Mouse (Mus musculus) stomach, embryonic 14.5 days (tissue): ENCODE measurements around the gene Thsd7b. TPM values are rescaled to one million over a fixed set of nuclear protein-coding genes. Genes with fewer than 3 reads are reported as not detected.

ENCODE experiments used
- ATAC-seq: fragments of 200-750 bp; cut with Nextera tagmentation; 2 replicates; pipeline ENCODE4 v1.8.0; 2017; ENCODE audit warnings: low read depth, moderate TSS enrichment; ENCODE audit not compliant: insufficient number of reproducible peaks, insufficient read depth, low FRiP score
- H3K27ac ChIP-seq: fragments of 300-500 bp; sonication (generic); 2 replicates; pipeline ENCODE4 v1.5.1; 2014; ENCODE audit warnings: mild to moderate bottlenecking, low read length, moderate library complexity, mixed read lengths
- H3K27me3 ChIP-seq: fragments of 300-500 bp; sonication (generic); 2 replicates; pipeline ENCODE4 v1.6.1; 2014; ENCODE audit warnings: low read length, control low read depth, mixed read lengths; ENCODE audit not compliant: control insufficient read depth, insufficient read depth
- H3K36me3 ChIP-seq: fragments of 300-500 bp; sonication (generic); 2 replicates; pipeline ENCODE4 v1.6.1; 2014; ENCODE audit warnings: mild to moderate bottlenecking, control low read depth, low read length, moderate library complexity, mixed read lengths; ENCODE audit not compliant: control insufficient read depth, insufficient read depth
- H3K4me1 ChIP-seq: fragments of 300-500 bp; sonication (generic); 2 replicates; pipeline ENCODE4 v1.6.1; 2014; ENCODE audit warnings: low read length, control low read depth, mixed read lengths; ENCODE audit not compliant: control insufficient read depth, insufficient read depth
- H3K4me2 ChIP-seq: fragments of 300-500 bp; sonication (generic); replicated peaks from 2 replicates; pipeline ENCODE4 v1.6.1; 2014; ENCODE audit warnings: low read depth, low read length, control low read depth
- H3K4me3 ChIP-seq: fragments of 300-500 bp; sonication (generic); 2 replicates; pipeline ENCODE4 v1.5.1; 2014; ENCODE audit warnings: low read depth, low read length, control low read depth
- H3K9ac ChIP-seq: fragments of 300-500 bp; sonication (generic); replicated peaks from 2 replicates; pipeline ENCODE4 v1.6.1; 2014; ENCODE audit warnings: low read depth, mild to moderate bottlenecking, control low read depth, low read length, moderate library complexity, mixed read lengths
- H3K9me3 ChIP-seq: fragments of 300-500 bp; sonication (generic); 2 replicates; pipeline ENCODE4 v1.6.1; 2016; ENCODE audit warnings: low read depth, low read length, control low read depth; ENCODE audit not compliant: control insufficient read depth
- WGBS: fragments of 180-500 bp; shearing (Covaris S2); extraction: QIAGEN DNeasy Blood & Tissue Kit; methylation state at CpG from one replicate; pipeline ENCODE4 v1.1.7; 2014; 5-methylcytosine and 5-hydroxymethylcytosine counted together
- polyA plus RNA-seq: library from polyadenylated mRNA; unstranded; fragments of >200 nt; fragmentation: Nextera tagmentation; extraction: Ambion mirVana; gene quantifications from 2 replicates; pipeline ENCODE4 v1.2.1, GENCODE M21; 2014

Thsd7b gene
- polyA plus RNA-seq, 1 experiment from 2014 or later, result 2.5 TPM

GRCm38 (mm10) chr1:129764748-129765147 lies 491.6 kb downstream of the Thsd7b start:
- Histone ChIP-seq H3K4me2 (no peak overlapping the region), H3K36me3 (no peaks in the 10 kb centered on the region), H3K4me3 (no peak overlapping the region), H3K27ac (no peak overlapping the region), H3K9me3 (no peaks in the 10 kb centered on the region), H3K9ac (no peak overlapping the region), H3K4me1 (no peaks in the 10 kb centered on the region), H3K27me3 (no peaks in the 10 kb centered on the region)
- WGBS, result 56% methylated on average over 2 of the region's 2 CpGs
- no peak for ATAC-seq

GRCm38 (mm10) chr1:129777055-129777454 lies 504.0 kb downstream of the Thsd7b start:
- no peak overlapping the region for H3K4me3 ChIP-seq
- WGBS, result 94% methylated on average over 5 of the region's 5 CpGs
- no peak overlapping the region for H3K4me2 ChIP-seq
- no peaks in the 10 kb centered on the region for H3K27me3 ChIP-seq
- H3K4me1 ChIP-seq, result no peaks in the 10 kb centered on the region
- H3K9ac ChIP-seq, result no peak overlapping the region
- no peak for ATAC-seq
- H3K36me3 ChIP-seq, result no peaks in the 10 kb centered on the region
- no peaks in the 10 kb centered on the region for H3K9me3 ChIP-seq
- H3K27ac ChIP-seq, result no peak overlapping the region

GRCm38 (mm10) chr1:129779506-129779905 lies 506.4 kb downstream of the Thsd7b start:
- ATAC-seq, result no peak
- no peak overlapping the region for H3K27ac ChIP-seq

DNA sequence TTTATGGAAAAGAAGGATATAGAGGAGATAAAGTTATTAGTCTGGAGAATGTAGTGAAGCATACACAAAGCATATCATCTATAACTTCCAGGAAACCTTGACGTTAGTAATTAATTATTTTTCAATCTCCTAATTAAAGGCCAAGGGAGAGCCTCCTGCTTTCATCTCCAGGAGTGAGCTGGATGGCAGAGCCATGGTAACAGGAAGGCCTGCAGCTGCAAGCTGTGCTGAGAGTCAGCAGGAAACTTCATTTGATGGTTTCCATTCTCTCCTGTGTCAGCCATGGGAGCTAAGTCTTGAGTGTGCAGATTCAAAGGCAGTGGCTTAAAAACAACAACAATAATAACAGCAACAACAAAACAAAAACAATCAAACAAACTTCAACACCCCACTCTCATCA lies 507.5 kb downstream of the Thsd7b start:
- Histone ChIP-seq H3K4me2 (no peak overlapping the region), H3K9me3 (no peaks in the 10 kb centered on the region), H3K27ac (no peak overlapping the region), H3K36me3 (no peaks in the 10 kb centered on the region), H3K9ac (no peak overlapping the region), H3K4me3 (no peak overlapping the region), H3K4me1 (no peaks in the 10 kb centered on the region), H3K27me3 (no peaks in the 10 kb centered on the region)
- ATAC-seq, result no peak
- 75% methylated on average over 1 of the region's 1 CpGs for WGBS

More at GRCm38 (mm10) chr1:129779506-129779905, 506.4 kb downstream of the Thsd7b start:
- Histone ChIP-seq H3K9me3 (no peaks in the 10 kb centered on the region), H3K4me1 (no peaks in the 10 kb centered on the region), H3K4me2 (no peak overlapping the region), H3K27me3 (no peaks in the 10 kb centered on the region), H3K36me3 (no peaks in the 10 kb centered on the region), H3K4me3 (no peak overlapping the region), H3K9ac (no peak overlapping the region)
- WGBS, result 41% methylated on average over 4 of the region's 4 CpGs

DNA sequence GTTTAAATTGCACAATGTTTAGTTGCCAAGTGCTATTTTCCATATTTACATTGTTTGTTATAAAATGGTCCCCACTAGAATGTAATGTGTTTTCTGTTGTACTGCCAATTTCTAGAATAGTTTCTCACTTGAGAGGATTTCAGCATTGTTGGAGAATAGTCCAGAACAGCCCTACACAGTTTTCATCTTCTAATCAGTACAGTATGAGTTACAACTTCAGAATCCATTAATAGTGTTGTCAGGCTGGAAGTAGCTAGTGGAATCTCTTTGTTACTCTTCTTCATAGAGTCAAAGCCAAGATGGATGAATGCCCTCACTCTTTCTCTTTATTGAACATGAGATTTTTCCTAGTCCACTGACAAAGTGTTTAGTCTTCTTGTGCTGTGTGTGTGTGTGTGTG lies 525.4 kb downstream of the Thsd7b start:
- H3K36me3 ChIP-seq, result no peaks in the 10 kb centered on the region
- no peak for ATAC-seq
- H3K4me2 ChIP-seq, result no peak overlapping the region
- H3K9ac ChIP-seq, result no peak overlapping the region
- no peak overlapping the region for H3K4me3 ChIP-seq
- H3K27me3 ChIP-seq, result no peaks in the 10 kb centered on the region
- H3K9me3 ChIP-seq, result no peaks in the 10 kb centered on the region
- no peaks in the 10 kb centered on the region for H3K4me1 ChIP-seq
- no peak overlapping the region for H3K27ac ChIP-seq

GRCm38 (mm10) chr1:129826927-129827326 lies 553.8 kb downstream of the Thsd7b start:
- Histone ChIP-seq H3K9me3 (no peaks in the 10 kb centered on the region), H3K27me3 (no peaks in the 10 kb centered on the region), H3K4me2 (no peak overlapping the region), H3K9ac (no peak overlapping the region), H3K4me1 (no peaks in the 10 kb centered on the region), H3K27ac (no peak overlapping the region), H3K4me3 (no peak overlapping the region), H3K36me3 (no peaks in the 10 kb centered on the region)
- WGBS, result 72% methylated on average over 4 of the region's 4 CpGs
- ATAC-seq, result no peak

DNA sequence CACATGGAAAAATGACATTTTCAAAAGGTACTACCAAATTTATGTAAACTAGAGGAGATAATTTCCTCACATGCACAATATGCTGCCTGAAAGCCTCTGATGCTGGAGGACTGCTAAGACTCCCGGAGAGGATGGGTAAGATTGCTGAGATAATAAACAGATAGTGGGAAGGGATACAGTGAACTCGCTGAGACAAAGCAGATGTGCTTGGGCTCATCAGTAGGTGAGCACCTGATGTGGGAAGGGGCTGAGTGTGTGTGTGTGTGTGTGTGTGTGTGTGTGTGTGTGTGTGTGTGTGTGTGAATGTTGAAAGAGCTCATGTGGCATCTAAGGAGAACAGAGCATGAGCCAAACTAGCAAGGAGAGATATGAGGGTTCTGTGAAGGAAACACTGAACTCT lies 564.2 kb downstream of the Thsd7b start:
- Histone ChIP-seq H3K36me3 (no peaks in the 10 kb centered on the region), H3K27me3 (no peaks in the 10 kb centered on the region), H3K4me1 (peaks cover 3% of the 10 kb centered on the region; the same call in 1 of the 2 replicates), H3K9me3 (no peaks in the 10 kb centered on the region), H3K4me2 (no peak overlapping the region), H3K4me3 (no peak overlapping the region), H3K27ac (no peak overlapping the region), H3K9ac (no peak overlapping the region)
- peak; percentile 33; the same call in 1 of the 2 replicates for ATAC-seq
- WGBS, result 32% methylated on average over 2 of the region's 2 CpGs

DNA sequence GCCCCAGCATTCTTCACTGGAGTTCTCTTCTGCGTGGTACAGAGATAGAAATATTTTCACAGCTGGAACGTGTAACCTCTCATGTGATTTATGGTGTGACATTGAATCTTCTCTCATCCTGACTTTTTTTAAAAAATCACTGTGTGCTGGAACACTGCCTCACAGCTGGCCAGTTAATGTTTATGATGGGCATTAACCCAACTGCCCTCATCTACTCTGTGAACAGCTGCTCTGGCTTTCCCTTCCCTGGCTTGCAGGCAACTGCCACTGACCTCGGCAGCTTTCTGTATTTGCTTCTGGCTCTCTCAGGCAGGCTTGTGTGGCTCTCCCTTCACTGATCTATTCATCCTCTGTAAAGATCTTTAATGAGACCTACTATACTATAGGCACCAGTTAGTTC lies 564.7 kb downstream of the Thsd7b start:
- ATAC-seq, result peak; percentile 74; the same call in 1 of the 2 replicates
- WGBS, result 10% methylated on average over 3 of the region's 3 CpGs

DNA sequence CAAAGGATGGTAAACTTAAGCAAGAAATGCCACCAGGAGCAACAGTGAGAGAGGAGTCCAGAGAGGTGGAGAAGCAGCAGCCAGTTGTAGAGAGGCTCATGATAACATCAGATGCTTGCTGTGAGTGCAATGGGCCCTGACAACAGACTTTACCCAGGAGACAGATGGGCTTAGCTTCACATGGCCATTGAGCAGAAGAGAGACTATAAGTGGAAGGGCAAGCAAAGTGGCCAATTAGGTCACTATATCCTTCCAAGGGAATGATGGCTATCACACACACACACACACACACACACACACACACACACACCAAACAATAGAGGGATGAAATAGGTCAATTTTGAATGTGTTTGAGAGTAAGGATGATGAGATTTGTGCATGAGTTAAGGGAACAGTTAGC lies 565.4 kb downstream of the Thsd7b start:
- peaks cover 3% of the 10 kb centered on the region; the same call in 1 of the 2 replicates for H3K4me1 ChIP-seq
- H3K36me3 ChIP-seq, result no peaks in the 10 kb centered on the region
- H3K9ac ChIP-seq, result no peak overlapping the region
- H3K4me3 ChIP-seq, result no peak overlapping the region
- no peak for ATAC-seq
- H3K9me3 ChIP-seq, result no peaks in the 10 kb centered on the region
- no peaks in the 10 kb centered on the region for H3K27me3 ChIP-seq
- no peak overlapping the region for H3K4me2 ChIP-seq
- no peak overlapping the region for H3K27ac ChIP-seq

More for the DNA sequence above, 564.7 kb downstream of the Thsd7b start:
- Histone ChIP-seq H3K4me2 (no peak overlapping the region), H3K4me1 (peaks cover 3% of the 10 kb centered on the region; the same call in 1 of the 2 replicates), H3K27me3 (no peaks in the 10 kb centered on the region), H3K4me3 (no peak overlapping the region), H3K27ac (no peak overlapping the region), H3K9ac (no peak overlapping the region), H3K9me3 (no peaks in the 10 kb centered on the region), H3K36me3 (no peaks in the 10 kb centered on the region)
